Mouse (Mus musculus) hindbrain, embryonic 13.5 days (tissue): Measurements from ENCODE around the gene Urad. TPM values are rescaled to one million over a fixed set of nuclear protein-coding genes. Genes with fewer than 3 reads are reported as not detected.

Experiments
- ATAC-seq: fragments of 200-750 bp; cut with Nextera tagmentation; 2 replicates; pipeline ENCODE4 v1.8.0; 2017; ENCODE audit warnings: moderate TSS enrichment; ENCODE audit not compliant: low FRiP score
- H3K27ac ChIP-seq: fragments of 300-500 bp; sonication (generic); 2 replicates; pipeline ENCODE4 v1.5.1; 2015; ENCODE audit warnings: inconsistent platforms, mild to moderate bottlenecking, moderate library complexity
- H3K27me3 ChIP-seq: fragments of 300-500 bp; sonication (generic); 2 replicates; pipeline ENCODE4 v1.6.1; 2015; ENCODE audit warnings: mild to moderate bottlenecking, inconsistent platforms
- H3K36me3 ChIP-seq: fragments of 300-500 bp; sonication (generic); 2 replicates; pipeline ENCODE4 v1.6.1; 2015; ENCODE audit warnings: mild to moderate bottlenecking, inconsistent platforms
- H3K4me1 ChIP-seq: fragments of 300-500 bp; sonication (generic); replicated peaks from 2 replicates; pipeline ENCODE4 v1.6.1; 2015; ENCODE audit warnings: inconsistent platforms
- H3K4me2 ChIP-seq: fragments of 300-500 bp; sonication (generic); 2 replicates; pipeline ENCODE4 v1.6.1; 2015; ENCODE audit warnings: inconsistent platforms, mild to moderate bottlenecking, moderate library complexity
- H3K4me3 ChIP-seq: fragments of 300-500 bp; sonication (generic); 2 replicates; pipeline ENCODE4 v1.5.1; 2015; ENCODE audit warnings: mild to moderate bottlenecking, inconsistent platforms
- H3K9ac ChIP-seq: fragments of 300-500 bp; sonication (generic); 2 replicates; pipeline ENCODE4 v1.6.1; 2015; ENCODE audit warnings: mild to moderate bottlenecking, inconsistent platforms
- H3K9me3 ChIP-seq: fragments of 300-500 bp; sonication (generic); 2 replicates; pipeline ENCODE4 v1.6.1; 2016; ENCODE audit warnings: inconsistent platforms
- WGBS: fragments of 180-500 bp; shearing (Covaris S2); methylation state at CpG from one replicate; pipeline ENCODE4 v1.1.7; 2015; 5-methylcytosine and 5-hydroxymethylcytosine counted together
- polyA plus RNA-seq: library from polyadenylated mRNA; unstranded; fragments of >200 nt; fragmentation: Nextera tagmentation; extraction: Ambion mirVana; gene quantifications from 2 replicates; pipeline ENCODE4 v1.2.1, GENCODE M21; 2015

Urad gene
- polyA plus RNA-seq, 1 experiment from 2014 or later: not detected

GRCm38 (mm10) chr5:147317991-147318390 lies 4.2 kb downstream of the Urad start:
- H3K4me3 ChIP-seq: no peak overlapping the region
- H3K4me2 ChIP-seq: no peak overlapping the region
- no peak for ATAC-seq
- peaks cover 98% of the 10 kb centered on the region for H3K27me3 ChIP-seq
- H3K36me3 ChIP-seq: no peaks in the 10 kb centered on the region
- no peak overlapping the region for H3K9ac ChIP-seq
- H3K27ac ChIP-seq: no peak overlapping the region
- peaks cover 7% of the 10 kb centered on the region for H3K4me1 ChIP-seq
- no peaks in the 10 kb centered on the region for H3K9me3 ChIP-seq
- WGBS: 24% methylated on average over 7 of the region's 7 CpGs

GRCm38 (mm10) chr5:147317321-147317720 lies 4.9 kb downstream of the Urad start:
- no peaks in the 10 kb centered on the region for H3K36me3 ChIP-seq
- H3K4me1 ChIP-seq: peaks cover 7% of the 10 kb centered on the region
- H3K27me3 ChIP-seq: peaks cover 98% of the 10 kb centered on the region
- no peak overlapping the region for H3K9ac ChIP-seq
- H3K9me3 ChIP-seq: no peaks in the 10 kb centered on the region
- H3K4me3 ChIP-seq: no peak overlapping the region
- H3K27ac ChIP-seq: no peak overlapping the region
- ATAC-seq: no peak
- 3% methylated on average over 7 of the region's 7 CpGs for WGBS
- no peak overlapping the region for H3K4me2 ChIP-seq

- under 1% methylated on average over 25 of the region's 25 CpGs for WGBS
- H3K4me2 ChIP-seq: no peak overlapping the region
- no peaks in the 10 kb centered on the region for H3K36me3 ChIP-seq
- H3K4me1 ChIP-seq: peaks cover 7% of the 10 kb centered on the region
- peaks cover 98% of the 10 kb centered on the region for H3K27me3 ChIP-seq
- no peaks in the 10 kb centered on the region for H3K9me3 ChIP-seq
- no peak for ATAC-seq
- no peak overlapping the region for H3K4me3 ChIP-seq
- H3K27ac ChIP-seq: no peak overlapping the region
- no peak overlapping the region for H3K9ac ChIP-seq
These were observed 6.7 kb downstream of the Urad start for GRCm38 (mm10) chr5:147315432-147316075.

GRCm38 (mm10) chr5:147314646-147315431 lies 7.4 kb downstream of the Urad start:
- Histone ChIP-seq H3K4me1 (peaks cover 7% of the 10 kb centered on the region), H3K4me2 (no peak overlapping the region), H3K36me3 (no peaks in the 10 kb centered on the region), H3K4me3 (peak overlapping the region; percentile 12; the same call in 1 of the 2 replicates), H3K9me3 (no peaks in the 10 kb centered on the region), H3K9ac (no peak overlapping the region), H3K27ac (no peak overlapping the region), H3K27me3 (peaks cover 98% of the 10 kb centered on the region)
- WGBS: under 1% methylated on average over 39 of the region's 39 CpGs
- no peak for ATAC-seq

GRCm38 (mm10) chr5:147312830-147313685 lies 9.2 kb downstream of the Urad start:
- no peak for ATAC-seq
- H3K4me1 ChIP-seq: peaks cover 7% of the 10 kb centered on the region
- H3K9me3 ChIP-seq: no peaks in the 10 kb centered on the region
- no peak overlapping the region for H3K27ac ChIP-seq
- no peak overlapping the region for H3K4me2 ChIP-seq
- no peak overlapping the region for H3K4me3 ChIP-seq
- H3K27me3 ChIP-seq: peaks cover 100% of the 10 kb centered on the region
- no peaks in the 10 kb centered on the region for H3K36me3 ChIP-seq
- no peak overlapping the region for H3K9ac ChIP-seq
- 1% methylated on average over 27 of the region's 27 CpGs for WGBS

- Histone ChIP-seq H3K9me3 (no peaks in the 10 kb centered on the region), H3K36me3 (no peaks in the 10 kb centered on the region), H3K27me3 (peaks cover 100% of the 10 kb centered on the region), H3K27ac (no peak overlapping the region), H3K4me3 (no peak overlapping the region), H3K9ac (no peak overlapping the region), H3K4me1 (peaks cover 11% of the 10 kb centered on the region), H3K4me2 (no peak overlapping the region)
- 0% methylated on average over 1 of the region's 2 CpGs for WGBS
- ATAC-seq: no peak
These were observed 12.5 kb downstream of the Urad start for GRCm38 (mm10) chr5:147309786-147310185.

- H3K4me3 ChIP-seq: no peak overlapping the region
- H3K27ac ChIP-seq: no peak overlapping the region
- no peaks in the 10 kb centered on the region for H3K36me3 ChIP-seq
These were observed 13.8 kb downstream of the Urad start for GRCm38 (mm10) chr5:147308451-147308850.

GRCm38 (mm10) chr5:147307398-147307785 lies 14.8 kb downstream of the Urad start:
- no peak for ATAC-seq
- no peak overlapping the region for H3K4me3 ChIP-seq
- no peaks in the 10 kb centered on the region for H3K36me3 ChIP-seq
- H3K9me3 ChIP-seq: no peaks in the 10 kb centered on the region
- H3K27me3 ChIP-seq: peaks cover 100% of the 10 kb centered on the region
- WGBS: 1% methylated on average over 12 of the region's 12 CpGs
- H3K9ac ChIP-seq: no peak overlapping the region
- H3K27ac ChIP-seq: no peak overlapping the region
- peaks cover 16% of the 10 kb centered on the region for H3K4me1 ChIP-seq
- no peak overlapping the region for H3K4me2 ChIP-seq

More at GRCm38 (mm10) chr5:147308451-147308850, 13.8 kb downstream of the Urad start:
- H3K4me2 ChIP-seq: no peak overlapping the region
- WGBS: 9% methylated on average over 9 of the region's 9 CpGs
- no peaks in the 10 kb centered on the region for H3K9me3 ChIP-seq
- no peak for ATAC-seq
- H3K27me3 ChIP-seq: peaks cover 100% of the 10 kb centered on the region
- H3K9ac ChIP-seq: no peak overlapping the region
- peaks cover 16% of the 10 kb centered on the region for H3K4me1 ChIP-seq

GRCm38 (mm10) chr5:147306638-147307397 lies 15.4 kb downstream of the Urad start, which contains the start of gene Cdx2:
Gene Cdx2, minus strand, starts transcription at chr5:147307270.
- H3K4me1 ChIP-seq: peaks cover 16% of the 10 kb centered on the region
- no peak within 1 kb of the TSS for H3K4me2 ChIP-seq
- H3K27ac ChIP-seq: no peak within 1 kb of the TSS
- no peak within 1 kb of the TSS for H3K9ac ChIP-seq
- peaks cover 100% of the 10 kb centered on the region for H3K27me3 ChIP-seq
- H3K4me3 ChIP-seq: 0 out of 2 replicates have a peak within 1 kb of the TSS, but pooled peaks have one; percentile 5
- H3K36me3 ChIP-seq: no peaks in the 10 kb centered on the region
- under 1% methylated on average over 61 of the region's 63 CpGs for WGBS
- ATAC-seq: no peak
- H3K9me3 ChIP-seq: no peaks in the 10 kb centered on the region

- H3K9ac ChIP-seq: no peak overlapping the region
- peaks cover 16% of the 10 kb centered on the region for H3K4me1 ChIP-seq
These were observed 16.2 kb downstream of the Urad start for GRCm38 (mm10) chr5:147305856-147306637.

GRCm38 (mm10) chr5:147305166-147305565 lies 17.1 kb downstream of the Urad start:
- ATAC-seq: no peak
- WGBS: under 1% methylated on average over 16 of the region's 16 CpGs
- Histone ChIP-seq H3K27me3 (peaks cover 100% of the 10 kb centered on the region), H3K4me2 (no peak overlapping the region), H3K27ac (no peak overlapping the region), H3K4me1 (peaks cover 16% of the 10 kb centered on the region), H3K9ac (no peak overlapping the region), H3K9me3 (no peaks in the 10 kb centered on the region), H3K4me3 (no peak overlapping the region), H3K36me3 (no peaks in the 10 kb centered on the region)

More at GRCm38 (mm10) chr5:147305856-147306637, 16.2 kb downstream of the Urad start:
- Histone ChIP-seq H3K27me3 (peaks cover 100% of the 10 kb centered on the region), H3K4me3 (0 out of 2 replicates have a peak overlapping the region, but pooled peaks have one; percentile 5), H3K9me3 (no peaks in the 10 kb centered on the region), H3K36me3 (no peaks in the 10 kb centered on the region), H3K27ac (no peak overlapping the region), H3K4me2 (no peak overlapping the region)
- ATAC-seq: no peak
- under 1% methylated on average over 48 of the region's 58 CpGs for WGBS
